In genomic region chr11:113785406-113786171, GRCm38 (mm10) we compare ENCODE assay signal across 8 mouse cellular contexts. TPM values are rescaled to one million over a fixed set of nuclear protein-coding genes. Genes with fewer than 3 reads are reported as not detected.
DNase-seq lines count a peak whose midpoint lies in the region; ATAC-seq and TF ChIP-seq lines count a peak whose summit lies in the region.

No protein-coding gene starts in this region.

- TF ChIP-seq RAD21 in MEL (IDR thresholded peaks at IDR 0.05; ENCODE audit: low read depth, low read length), result no peak

- no peak for TF ChIP-seq CTCF in MEL (IDR thresholded peaks at IDR 0.05 in 2 of 3, conservative IDR thresholded peaks at IDR 0.05 in 1 of 3; ENCODE audit: control insufficient read depth in 1 of 3, insufficient read depth in 1 of 3, low read depth in 2 of 3, low read length in 3 of 3, poor library complexity in 1 of 3, severe bottlenecking in 1 of 3)
- no peak for TF ChIP-seq CTCF in stomach, postnatal 0 days (IDR thresholded peaks at IDR 0.05; ENCODE audit: low read depth)

- TF ChIP-seq EP300 in MEL (IDR thresholded peaks at IDR 0.05; ENCODE audit: low read depth in 1 of 2, low read length in 2 of 2), result peak in 1 of 2 experiments; percentile 56; a peak in 3 of 4 replicates
- no peak for TF ChIP-seq EP300 in stomach, postnatal 0 days (optimal IDR thresholded peaks at IDR 0.05)

- H3K79me2 ChIP-seq in MEL (ENCODE audit: control insufficient read depth, insufficient read depth, low read length, poor library complexity), result no peaks in the 10 kb centered on the region; the same call in 1 of the 2 replicates

- H3K9me3 ChIP-seq in MEL (replicated peaks; ENCODE audit: insufficient read depth, low read length), result no peaks in the 10 kb centered on the region
- H3K9me3 ChIP-seq in limb, embryonic 10.5 days (replicated peaks), result no peaks in the 10 kb centered on the region
- H3K9me3 ChIP-seq in midbrain, embryonic 13.5 days, result no peaks in the 10 kb centered on the region
- no peaks in the 10 kb centered on the region for H3K9me3 ChIP-seq in stomach, postnatal 0 days (ENCODE audit: control insufficient read depth, low read length)

- intact Hi-C loops in gastrocnemius, postnatal 14 days (cut with DNase I; ENCODE audit: low total_unique reads), result no loop called here

- H3K27ac ChIP-seq in MEL (ENCODE audit: control insufficient read depth, low read depth, low read length), result peak overlapping the region; percentile 96
- H3K27ac ChIP-seq in limb, embryonic 10.5 days, result peak overlapping the region; percentile 94
- peak overlapping the region; percentile 97 for H3K27ac ChIP-seq in midbrain, embryonic 13.5 days
- peak overlapping the region; percentile 86 for H3K27ac ChIP-seq in stomach, postnatal 0 days (replicated peaks)

- no peaks in the 10 kb centered on the region for H3K27me3 ChIP-seq in MEL (ENCODE audit: control insufficient read depth in 1 of 2, insufficient read depth in 2 of 2, low read length in 2 of 2)
- H3K27me3 ChIP-seq in limb, embryonic 10.5 days (ENCODE audit: low read depth, poor library complexity, severe bottlenecking), result no peaks in the 10 kb centered on the region
- H3K27me3 ChIP-seq in midbrain, embryonic 13.5 days, result no peaks in the 10 kb centered on the region
- no peaks in the 10 kb centered on the region for H3K27me3 ChIP-seq in stomach, postnatal 0 days (ENCODE audit: control insufficient read depth, insufficient read depth, low read length)

- peak; percentile 92 for DNase-seq in MEL (ENCODE audit: low read depth, low spot score)
- DNase-seq in embryo, embryonic 10 days (ENCODE audit: low spot score), result peak; percentile 97
- DNase-seq in gastrocnemius, postnatal 14 days, result peak; percentile 78
- peak; percentile 83 for DNase-seq in hindlimb bud, embryonic 11.5 days (ENCODE audit: extremely low spot score, low read depth, low spot score)
- DNase-seq in limb, embryonic 10.5 days (ENCODE audit: low spot score), result peak; percentile 92
- DNase-seq in stomach, postnatal 0 days (ENCODE audit: low spot score), result peak; percentile 68
- no peak for DNase-seq in urinary bladder, adult 2 months (ENCODE audit: low spot score)

- ATAC-seq in midbrain, embryonic 13.5 days, result peak; percentile 93
- peak; percentile 87 for ATAC-seq in stomach, postnatal 0 days (ENCODE audit: low FRiP score, low TSS enrichment)

- peaks cover 24 to 39% of the 10 kb centered on the region in 2 experiments for H3K4me1 ChIP-seq in MEL (ENCODE audit: control insufficient read depth in 1 of 2, insufficient read depth in 2 of 2, low read length in 2 of 2)
- H3K4me1 ChIP-seq in limb, embryonic 10.5 days, result peaks cover 73% of the 10 kb centered on the region
- H3K4me1 ChIP-seq in midbrain, embryonic 13.5 days (replicated peaks), result peaks cover 59% of the 10 kb centered on the region
- peaks cover 9% of the 10 kb centered on the region for H3K4me1 ChIP-seq in stomach, postnatal 0 days (replicated peaks; ENCODE audit: control insufficient read depth, insufficient read depth)

- peak overlapping the region; percentile 54 for H3K4me2 ChIP-seq in midbrain, embryonic 13.5 days (replicated peaks)
- peak overlapping the region; percentile 50 for H3K4me2 ChIP-seq in stomach, postnatal 0 days (replicated peaks; ENCODE audit: low read depth)

- peak in 1 of 2 experiments; percentile 27; a peak in 2 of 4 replicates for TF ChIP-seq POLR2A in MEL (IDR thresholded peaks at IDR 0.05; ENCODE audit: control insufficient read depth in 1 of 2, insufficient read depth in 1 of 2, low read depth in 1 of 2, low read length in 2 of 2, poor library complexity in 1 of 2)

- WGBS in limb, embryonic 10.5 days, result 0% methylated on average over 19 of the region's 19 CpGs
- 1% methylated on average over 19 of the region's 19 CpGs for WGBS in midbrain, embryonic 13.5 days
- WGBS in stomach, postnatal 0 days, result 7% methylated on average over 19 of the region's 19 CpGs

- H3K9ac ChIP-seq in MEL (ENCODE audit: control insufficient read depth, low read depth, low read length, poor library complexity, severe bottlenecking), result peak overlapping the region; percentile 58
- peak overlapping the region; percentile 63 for H3K9ac ChIP-seq in midbrain, embryonic 13.5 days (replicated peaks)
- peak overlapping the region; percentile 47; the same call in 1 of the 2 replicates for H3K9ac ChIP-seq in stomach, postnatal 0 days (ENCODE audit: low read length)

- H3K4me3 ChIP-seq in MEL (ENCODE audit: control insufficient read depth in 1 of 2, insufficient read depth in 1 of 2, low read depth in 2 of 2, low read length in 2 of 2), result peak overlapping the region; percentile 44 to 64
- peak overlapping the region; percentile 46 for H3K4me3 ChIP-seq in limb, embryonic 10.5 days
- H3K4me3 ChIP-seq in midbrain, embryonic 13.5 days (replicated peaks), result peak overlapping the region; percentile 29
- peak overlapping the region; percentile 12 for H3K4me3 ChIP-seq in stomach, postnatal 0 days (ENCODE audit: low read depth, low read length)

- peaks cover 0 to 31% of the 10 kb centered on the region in 2 experiments; a peak in 2 of 4 replicates for H3K36me3 ChIP-seq in MEL (ENCODE audit: control insufficient read depth in 1 of 2, insufficient read depth in 2 of 2, low read length in 2 of 2)
- H3K36me3 ChIP-seq in limb, embryonic 10.5 days, result no peaks in the 10 kb centered on the region
- H3K36me3 ChIP-seq in midbrain, embryonic 13.5 days, result no peaks in the 10 kb centered on the region
- no peaks in the 10 kb centered on the region for H3K36me3 ChIP-seq in stomach, postnatal 0 days (ENCODE audit: control insufficient read depth, insufficient read depth, low read length)

TF ChIP-seq in MEL, 35 proteins besides CTCF, POLR2A, EP300 and RAD21 (continues in another document):
- TF ChIP-seq CHD2 (IDR thresholded peaks at IDR 0.05; ENCODE audit: low read length), result no peak
- peak; percentile 52; the same call in 1 of the 2 replicates for TF ChIP-seq HCFC1 (IDR thresholded peaks at IDR 0.05; ENCODE audit: low read depth, low read length)
- TF ChIP-seq MAZ (IDR thresholded peaks at IDR 0.05; ENCODE audit: low read depth, low read length), result peak; percentile 17; the same call in 1 of the 2 replicates
- TF ChIP-seq MXI1 (IDR thresholded peaks at IDR 0.05; ENCODE audit: low read depth, low read length), result peak; percentile 9
- no peak for TF ChIP-seq UBTF (IDR thresholded peaks at IDR 0.05; ENCODE audit: borderline replicate concordance, insufficient read depth, low read depth, low read length)
- no peak for TF ChIP-seq USF2 (IDR thresholded peaks at IDR 0.05; ENCODE audit: borderline replicate concordance in 1 of 2, insufficient read depth in 1 of 2, low read depth in 1 of 2, low read length in 2 of 2)
- no peak for TF ChIP-seq ZC3H11A (IDR thresholded peaks at IDR 0.05; ENCODE audit: low read depth, low read length)
- peak; percentile 71; the same call in 1 of the 2 replicates for TF ChIP-seq SIN3A (IDR thresholded peaks at IDR 0.05; ENCODE audit: low read length)
- no peak for TF ChIP-seq BHLHE40 (IDR thresholded peaks at IDR 0.05; ENCODE audit: borderline replicate concordance, low read depth, low read length)
- TF ChIP-seq ZNF384 (IDR thresholded peaks at IDR 0.05; ENCODE audit: low read depth, low read length), result no peak
- TF ChIP-seq TBP (IDR thresholded peaks at IDR 0.05; ENCODE audit: low read depth, low read length), result 0 out of 2 replicates have a peak, but pooled peaks have one; percentile 11
- TF ChIP-seq TAL1 (IDR thresholded peaks at IDR 0.05; ENCODE audit: low read length), result peak; percentile 70
- peak; percentile 44; the same call in 1 of the 2 replicates for TF ChIP-seq MYB (IDR thresholded peaks at IDR 0.05; ENCODE audit: low read depth, low read length)
- no peak for TF ChIP-seq JUND (IDR thresholded peaks at IDR 0.05; ENCODE audit: low read depth, low read length)
- no peak for TF ChIP-seq KAT2A (conservative IDR thresholded peaks at IDR 0.05; ENCODE audit: low read depth, low read length)
- TF ChIP-seq E2F4 (IDR thresholded peaks at IDR 0.05; ENCODE audit: borderline replicate concordance, low read depth, low read length), result no peak
- no peak for TF ChIP-seq NRF1 (IDR thresholded peaks at IDR 0.05; ENCODE audit: insufficient read depth, low read depth, low read length, poor library complexity, severe bottlenecking)
- TF ChIP-seq ZMIZ1 (IDR thresholded peaks at IDR 0.05; ENCODE audit: low read depth, low read length), result peak; percentile 33; the same call in 1 of the 2 replicates
- peak; percentile 66 for TF ChIP-seq ETS1 (IDR thresholded peaks at IDR 0.05; ENCODE audit: low read depth, low read length)
- 0 out of 2 replicates have a peak, but pooled peaks have one; percentile 23 for TF ChIP-seq MAX (IDR thresholded peaks at IDR 0.05; ENCODE audit: low read length)
- peak; percentile 9; the same call in 1 of the 2 replicates for TF ChIP-seq SMC3 (IDR thresholded peaks at IDR 0.05; ENCODE audit: low read depth, low read length)
- no peak for TF ChIP-seq MYC (IDR thresholded peaks at IDR 0.05; ENCODE audit: low read depth, low read length)
- TF ChIP-seq CHD1 (IDR thresholded peaks at IDR 0.05; ENCODE audit: low read depth, low read length), result no peak
- no peak for TF ChIP-seq GABPA (IDR thresholded peaks at IDR 0.05; ENCODE audit: low read depth, low read length)
- TF ChIP-seq GATA1 (IDR thresholded peaks at IDR 0.05; ENCODE audit: low read depth, low read length), result 0 out of 2 replicates have a peak, but pooled peaks have one; percentile 49
- TF ChIP-seq RCOR1 (IDR thresholded peaks at IDR 0.05; ENCODE audit: low read depth, low read length), result no peak; the same call in none of the 2 replicates
- TF ChIP-seq TCF12 (IDR thresholded peaks at IDR 0.05; ENCODE audit: low read depth, low read length), result peak; percentile 65; the same call in 1 of the 2 replicates
- no peak for TF ChIP-seq MEF2A (IDR thresholded peaks at IDR 0.05; ENCODE audit: extremely low read depth, insufficient replicate concordance, low read depth, low read length, poor library complexity, severe bottlenecking)
- no peak for TF ChIP-seq POLR2AphosphoS2 (IDR thresholded peaks at IDR 0.05; ENCODE audit: low read length)
- peak; percentile 39 for TF ChIP-seq ELF1 (IDR thresholded peaks at IDR 0.05; ENCODE audit: low read depth, low read length)

RNA-seq across cellular contexts. Expression of gene Cdc42ep4, which starts 33.9 kb away (rescaled TPM):
- total RNA-seq in MEL (2012; rRNA removed), result 25.3 and 27.7 TPM in 2 replicates
- polyA plus RNA-seq in MEL (2012; ENCODE audit: insufficient read depth in 1 of 2, insufficient read length in 2 of 2, low read depth in 1 of 2, low replicate concordance in 2 of 2, missing spikeins in 1 of 2), result 10 to 100 TPM in 1 of 2 experiments, not detected in 1; 39.0 TPM
- total RNA-seq in gastrocnemius, postnatal 14 days (2021), result 10 to 100 TPM; 15.7 to 16.2 TPM
- 111 and 130 TPM in 2 replicates for polyA plus RNA-seq in limb, embryonic 10.5 days (2016; fragmentation: Nextera tagmentation; extraction: Ambion mirVana)
- polyA plus RNA-seq in midbrain, embryonic 13.5 days (2015; fragmentation: Nextera tagmentation; extraction: Ambion mirVana), result 80.0 and 82.7 TPM in 2 replicates
- 28.9 and 30.6 TPM in 2 replicates for polyA plus RNA-seq in stomach, postnatal 0 days (2015; fragmentation: Nextera tagmentation; extraction: Ambion mirVana)
- polyA plus RNA-seq in urinary bladder, adult 2 months (2012; rRNA removed), result 19.8 and 27.1 TPM in 2 replicates
